Mouse (Mus musculus) brain, embryonic 14.5 days (tissue): ENCODE data around the gene Gm17428.

Source experiments
- CTCF ChIP-seq: fragments of 200-500 bp; IDR thresholded peaks from 2 replicates; pipeline ENCODE4 v1.5.1; 2012; ENCODE audit warnings: inconsistent platforms, mild to moderate bottlenecking, moderate library complexity, borderline replicate concordance; ENCODE audit not compliant: insufficient read depth, insufficient read length; ENCODE audit errors: extremely low read depth
- POLR2A ChIP-seq: fragments of 200-500 bp; IDR thresholded peaks from 2 replicates; pipeline ENCODE4 v1.6.1; 2012; ENCODE audit warnings: mild to moderate bottlenecking, inconsistent platforms, borderline replicate concordance; ENCODE audit not compliant: poor library complexity, insufficient read depth, insufficient read length, severe bottlenecking; ENCODE audit errors: extremely low read depth

- TF ChIP-seq POLR2A (no peak), CTCF (no peak)
These were observed 8.9 kb upstream of the Gm17428 start for GRCm38 (mm10) chr14:54967874-54968273.
